Mouse (Mus musculus): Measurements from ENCODE around the gene Hlcs.

- TF ChIP-seq EP300 (IDR thresholded peaks at IDR 0.05; ENCODE audit: insufficient read depth, low read depth, low read length) (no peak), POLR2A (IDR thresholded peaks at IDR 0.05; ENCODE audit: insufficient read depth, low read depth, low read length) (no peak)
Measured at GRCm38 (mm10) chr16:94237130-94237484, 76.3 kb downstream of the Hlcs start.

All from heart, adult 2 months (tissue).